Mouse (Mus musculus): ENCODE results near the gene Zbtb42.

Gene Zbtb42

GRCm38 (mm10) chr12:112730808-112731207 is 52.2 kb downstream of the Zbtb42 start:
- no peak for DNase-seq (ENCODE audit: low spot score in 2 of 2)
